Mouse (Mus musculus) stomach, postnatal 0 days (tissue): ENCODE data around the gene Igf1.

Experiments
- CTCF ChIP-seq: IDR thresholded peaks from 2 replicates; pipeline ENCODE4 v1.5.1; 2016; ENCODE audit warnings: antibody characterized with exemption, low read depth, mild to moderate bottlenecking, moderate library complexity
- EP300 ChIP-seq: optimal IDR thresholded peaks from 2 replicates; pipeline ENCODE3; 2016; ENCODE audit warnings: antibody characterized with exemption

GRCm38 (mm10) chr10:87922263-87922662 lies 64.2 kb downstream of the Igf1 start:
- no peak for TF ChIP-seq CTCF
- TF ChIP-seq EP300, result no peak
